Mouse (Mus musculus) left cerebral cortex, adult 2 months (tissue): ENCODE data around the gene Jak3. TPM values are rescaled to one million over a fixed set of nuclear protein-coding genes. Genes with fewer than 3 reads are reported as not detected.

Source experiments
- DNase-seq, 2 experiments: peaks; one replicate each; pipeline ENCODE4 v3.0.0; 2021 to 2022; ENCODE audit warnings: low spot score in 2 of 2, mixed read lengths in 1 of 2; ENCODE audit errors: extremely low spot score in 1 of 2
- H3K27ac ChIP-seq: fragments of 200-600 bp; 2 replicates; pipeline ENCODE4 v1.8.1; 2022
- H3K4me3 ChIP-seq: fragments of 200-600 bp; 2 replicates; pipeline ENCODE4 v1.8.1; 2022
- CTCF ChIP-seq: fragments of 200-600 bp; IDR thresholded peaks from 2 replicates; pipeline ENCODE4 v1.8.1; 2022; ENCODE audit warnings: antibody characterized with exemption, mild to moderate bottlenecking, moderate library complexity
- intact Hi-C: fragments of 180-260 bp; cut with DNase I; formaldehyde crosslinking; loops from one replicate; pipeline ENCODE4 v1.15.1; 2025
- long read RNA-seq, 2 experiments: library from polyadenylated mRNA; stranded (forward); transcript quantifications; one replicate each; pipeline ENCODE4 v2.0.0; 2021; ENCODE audit warnings: borderline mapping rate in 2 of 2
- total RNA-seq, 2 experiments: library from RNA; stranded (reverse); gene quantifications; 2 replicates each; pipeline ENCODE4 v1.2.3; 2021

Gene Jak3
- 1 to 10 TPM; 5.5 to 5.8 TPM for total RNA-seq
- long read RNA-seq, experiment 1, full-length matches to known transcripts = 9 of 20 reads
- long read RNA-seq, experiment 1, partial matches to known transcripts = 2 of 20 reads
- long read RNA-seq, experiment 1, other reads (novel, unspliced or antisense) = 9 of 20 reads
- long read RNA-seq, experiment 2, full-length matches to known transcripts = 5 of 9 reads
- long read RNA-seq, experiment 2, partial matches to known transcripts = 2 of 9 reads
- long read RNA-seq, experiment 2, other reads (novel, unspliced or antisense) = 2 of 9 reads

DNA sequence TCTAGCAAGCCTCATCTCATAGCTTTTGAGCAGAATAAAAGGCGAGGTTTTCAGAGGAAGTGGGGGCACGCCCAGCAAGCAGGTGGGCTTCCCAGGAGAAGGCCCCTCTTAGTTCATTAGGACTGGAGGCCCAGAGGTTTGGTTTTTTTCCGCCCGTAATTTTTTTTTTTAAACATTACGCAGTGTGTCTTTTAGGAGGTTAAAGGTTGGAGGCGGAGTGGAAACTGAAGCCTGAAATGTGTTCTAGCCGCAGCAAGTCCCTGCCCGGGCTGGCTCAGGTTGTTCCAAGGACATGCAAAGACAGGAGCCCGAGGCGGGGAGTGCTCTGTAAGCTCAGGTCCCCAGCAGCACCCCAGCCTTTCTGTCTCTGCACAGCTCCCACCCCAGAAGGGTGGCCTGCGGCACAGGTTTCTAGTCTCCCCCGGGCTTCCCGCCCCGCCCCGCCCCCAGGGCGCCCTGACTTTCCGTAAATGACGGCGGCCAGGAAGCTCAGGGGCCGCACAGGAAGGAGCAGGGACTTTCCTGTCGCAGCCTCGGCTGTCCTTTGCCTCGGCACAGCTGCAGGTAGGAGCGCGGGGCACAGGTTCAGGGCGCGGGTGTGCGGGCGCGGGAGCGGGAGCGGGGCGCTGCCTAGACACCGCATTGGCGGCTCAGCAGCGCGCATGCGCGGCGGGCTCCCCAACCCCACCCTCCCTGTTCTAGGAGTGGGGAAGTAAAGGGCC is at the start of gene Jak3:
Gene Jak3 (plus strand): TSS at position 277 of the 722 bp plus-strand sequence.
- no peak for TF ChIP-seq CTCF
- Histone ChIP-seq H3K4me3 (peak within 1 kb of the TSS; percentile 52), H3K27ac (peak within 1 kb of the TSS; percentile 97)
- intact Hi-C loops = loop anchor here (10.0 kb wide), 1 partner anchor 459 kb away; the partner anchor contains the start of gene Tpm4
- DNase-seq = peak; percentile 65

DNA sequence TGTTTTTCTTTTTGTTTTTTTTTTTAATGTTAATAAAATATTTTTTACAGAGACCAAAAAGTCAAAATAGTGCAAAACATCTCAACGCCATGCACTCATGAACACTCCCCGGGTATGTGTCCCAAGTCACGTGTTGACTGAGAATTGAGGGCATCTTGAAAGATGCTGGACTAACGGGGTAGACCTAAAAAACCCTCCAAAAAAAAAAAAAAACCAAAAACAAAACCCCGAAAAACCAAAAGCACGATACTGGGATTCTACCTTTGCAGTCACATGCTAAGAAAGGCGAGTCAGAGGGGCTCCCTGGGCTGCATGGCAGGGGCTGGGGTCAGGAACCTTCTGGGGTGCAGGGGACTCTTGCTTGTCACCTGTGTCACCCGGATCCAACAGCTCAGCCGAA is 49.3 kb upstream of the Jak3 start:
- Histone ChIP-seq H3K4me3 (no peak overlapping the region), H3K27ac (no peak overlapping the region; the same call in 1 of the 2 replicates)
- no peak for DNase-seq
- intact Hi-C loops = no loop called here
- no peak for TF ChIP-seq CTCF

DNA sequence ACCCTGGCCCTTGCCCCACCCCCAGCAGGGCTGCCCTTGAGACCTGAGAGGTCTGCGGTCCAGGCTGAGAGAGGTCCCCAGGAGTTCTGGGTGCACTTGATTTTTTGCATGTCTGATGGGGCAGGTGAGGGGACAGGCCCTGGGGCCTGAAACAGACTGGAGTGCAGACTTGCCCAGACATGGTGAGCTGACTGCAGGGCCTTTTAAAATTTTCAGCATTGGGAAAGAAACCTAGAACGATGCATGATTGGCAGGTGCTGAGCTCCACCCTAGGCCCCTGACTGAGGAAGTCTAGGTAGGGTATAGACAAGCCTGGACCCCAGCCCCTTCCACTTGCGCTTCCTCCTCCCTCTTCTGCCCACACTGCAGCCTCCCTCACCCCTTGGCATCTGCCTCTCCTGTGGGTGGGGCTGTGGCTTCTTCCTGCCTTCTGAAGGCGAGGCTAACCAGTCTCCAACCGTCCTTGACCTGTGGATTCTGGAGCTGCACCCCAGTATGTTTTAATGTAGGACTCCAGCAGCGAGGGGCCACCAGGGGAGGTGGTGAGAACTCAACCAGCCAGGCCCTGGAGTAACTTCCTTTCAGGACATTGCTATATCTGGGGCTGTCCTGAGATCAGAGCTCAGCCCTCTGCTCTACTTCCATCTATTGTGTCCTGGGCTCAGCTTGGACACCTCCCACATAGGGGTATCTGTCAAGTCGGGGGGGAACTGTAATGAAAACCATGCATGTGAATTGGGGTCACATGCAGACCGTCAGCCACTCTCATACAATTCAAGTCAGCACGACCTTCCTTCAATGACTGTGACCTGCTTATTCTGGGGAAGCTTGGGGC is 48.6 kb upstream of the Jak3 start:
- intact Hi-C loops = no loop called here
- TF ChIP-seq CTCF = no peak; the same call in none of the 2 replicates
- DNase-seq = no peak
- H3K4me3 ChIP-seq = no peak overlapping the region
- peak overlapping the region; percentile 30; the same call in 1 of the 2 replicates for H3K27ac ChIP-seq

DNA sequence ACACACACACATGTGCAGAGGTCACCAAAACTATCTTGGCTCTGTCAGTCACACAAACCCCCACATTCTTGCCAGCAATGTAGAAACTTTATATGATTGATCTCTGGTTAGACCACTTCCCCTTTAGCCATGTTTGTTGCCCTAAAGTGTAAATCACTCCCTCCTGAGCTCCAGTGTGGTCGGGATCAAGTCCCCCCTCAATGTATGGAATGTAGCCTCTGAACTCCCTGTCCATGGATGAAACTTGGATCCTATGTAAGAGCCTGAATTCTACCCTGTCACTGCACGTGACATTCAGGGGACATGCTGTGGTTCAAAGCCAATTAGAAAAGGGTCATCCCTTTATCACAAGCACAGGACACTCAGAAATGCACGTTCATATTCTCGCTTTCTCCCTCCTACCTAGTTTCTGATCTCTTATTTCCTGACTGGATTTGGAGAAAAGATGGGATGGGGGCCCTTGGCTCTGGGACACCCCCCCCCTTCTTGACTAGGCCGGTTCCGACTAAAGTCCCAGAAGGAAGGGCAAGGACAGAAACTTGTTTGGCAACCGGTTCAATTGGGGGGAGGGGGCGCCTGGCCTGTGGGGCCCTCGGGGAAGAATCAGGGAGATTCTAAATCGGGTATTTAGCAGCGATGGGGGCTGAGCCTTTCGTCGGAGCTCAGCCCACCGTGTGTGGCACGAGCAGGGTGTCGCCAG is 47.5 kb upstream of the Jak3 start:
- no peak for DNase-seq
- H3K27ac ChIP-seq = peak overlapping the region; percentile 79
- TF ChIP-seq CTCF = no peak
- intact Hi-C loops = loop anchor here (1.0 kb wide), 1 partner anchor 17 kb away; no protein-coding TSS in a partner anchor
- peak overlapping the region; percentile 38 for H3K4me3 ChIP-seq

DNA sequence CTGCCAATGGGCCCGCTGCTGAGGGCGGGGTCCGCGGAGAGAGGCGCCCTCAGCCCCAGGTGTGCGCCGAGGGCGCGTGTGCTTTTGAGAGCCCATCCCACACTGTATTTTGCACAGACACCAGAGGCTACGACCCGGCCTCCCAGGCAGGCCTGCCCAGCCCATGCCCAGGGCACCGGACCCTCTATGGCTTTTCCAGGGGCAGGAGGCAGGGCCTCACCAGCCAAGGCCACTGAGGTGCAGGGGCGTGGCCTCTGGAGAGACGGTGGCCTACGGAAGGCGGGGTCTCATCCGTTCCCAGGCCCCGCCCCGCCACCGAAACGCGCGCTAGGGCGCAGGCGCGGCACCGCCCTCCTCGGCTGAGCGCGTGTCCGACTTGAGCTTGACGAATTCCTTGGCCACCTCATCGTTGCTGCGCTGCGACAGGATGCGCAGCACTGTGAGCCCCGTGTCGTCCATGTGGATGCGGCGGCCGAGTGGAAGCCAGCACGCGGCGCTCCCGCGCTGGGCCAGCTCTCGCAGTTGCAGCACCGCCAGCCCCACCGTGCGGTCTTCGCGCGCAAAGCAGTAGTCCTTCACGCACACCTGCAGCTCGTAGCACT is 46.9 kb upstream of the Jak3 start:
- Histone ChIP-seq H3K4me3 (peak overlapping the region; percentile 38), H3K27ac (peak overlapping the region; percentile 79)
- DNase-seq = peak; percentile 89 to 90
- peak; percentile 45 for TF ChIP-seq CTCF
- intact Hi-C loops = loop anchor here (1.0 kb wide), 1 partner anchor 18 kb away; no protein-coding TSS in a partner anchor

DNA sequence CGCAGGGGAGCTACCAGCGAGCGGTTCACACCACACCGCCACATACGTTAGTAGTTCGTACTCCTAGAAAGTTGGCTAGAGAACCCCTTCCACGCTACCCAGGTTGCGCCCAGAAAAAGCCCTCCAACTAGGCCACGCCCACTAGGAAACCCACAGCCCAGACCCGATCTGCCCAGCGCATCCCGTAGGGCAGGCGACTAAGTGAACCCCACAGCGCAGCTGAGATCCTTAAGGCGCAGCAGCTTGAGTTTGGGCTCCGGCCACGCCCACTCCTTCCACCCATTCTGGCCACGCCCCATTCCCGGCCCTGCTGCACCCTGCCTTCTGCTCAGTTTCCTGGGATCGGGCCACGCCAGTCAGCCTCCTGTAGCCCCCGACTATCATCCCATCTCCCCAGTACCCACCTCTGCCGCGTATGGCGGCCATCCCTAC is 46.3 kb upstream of the Jak3 start:
- intact Hi-C loops = loop anchor here (1.0 kb wide), 1 partner anchor 18 kb away; no protein-coding TSS in a partner anchor
- H3K27ac ChIP-seq = no peak overlapping the region

DNA sequence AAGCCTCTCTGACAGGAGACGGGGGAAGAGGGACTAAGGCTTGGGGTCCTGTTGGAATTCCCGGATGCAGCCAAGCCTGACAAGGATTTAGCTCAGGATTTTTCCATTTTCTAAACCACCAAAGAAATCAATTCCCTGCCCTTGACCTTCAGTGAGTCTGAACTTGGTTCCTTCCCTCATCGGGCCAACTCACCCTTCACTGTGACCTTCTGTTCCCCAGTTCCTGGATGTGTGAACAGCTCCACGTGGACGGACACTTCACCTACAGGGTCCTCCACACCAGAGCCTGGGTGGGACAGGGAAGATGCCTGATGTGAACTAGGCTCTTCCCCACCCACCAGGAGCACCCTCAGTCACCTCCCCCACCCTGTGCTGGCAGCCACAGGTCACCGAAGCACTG is 45.3 kb upstream of the Jak3 start:
- intact Hi-C loops = no loop called here
- TF ChIP-seq CTCF = no peak
- Histone ChIP-seq H3K4me3 (no peak overlapping the region), H3K27ac (no peak overlapping the region)
- DNase-seq = no peak

More for the DNA sequence above, 46.3 kb upstream of the Jak3 start:
- TF ChIP-seq CTCF = no peak
- H3K4me3 ChIP-seq = peak overlapping the region; percentile 38
- DNase-seq = no peak

DNA sequence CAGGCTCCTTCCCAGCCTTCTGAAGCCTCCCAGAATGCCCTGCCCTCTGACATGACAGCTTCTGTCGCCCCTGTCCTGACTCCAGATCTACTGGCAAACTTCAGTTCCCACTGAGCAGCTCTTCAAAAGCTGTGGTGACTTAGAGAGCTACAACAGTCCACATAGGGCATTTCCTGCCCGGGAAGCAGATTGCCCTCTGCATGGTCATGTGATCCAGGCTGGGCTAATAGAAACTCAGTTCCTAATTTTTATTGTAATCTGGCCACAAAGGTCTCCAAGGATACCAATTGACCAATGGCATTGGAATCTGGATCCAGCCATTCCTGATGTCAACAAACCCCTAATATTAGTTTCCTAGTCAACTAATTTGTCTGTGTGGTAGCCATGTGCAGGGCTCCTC is 44.2 kb upstream of the Jak3 start:
- Histone ChIP-seq H3K4me3 (no peak overlapping the region), H3K27ac (no peak overlapping the region)
- TF ChIP-seq CTCF = no peak
- intact Hi-C loops = no loop called here
- DNase-seq = no peak

DNA sequence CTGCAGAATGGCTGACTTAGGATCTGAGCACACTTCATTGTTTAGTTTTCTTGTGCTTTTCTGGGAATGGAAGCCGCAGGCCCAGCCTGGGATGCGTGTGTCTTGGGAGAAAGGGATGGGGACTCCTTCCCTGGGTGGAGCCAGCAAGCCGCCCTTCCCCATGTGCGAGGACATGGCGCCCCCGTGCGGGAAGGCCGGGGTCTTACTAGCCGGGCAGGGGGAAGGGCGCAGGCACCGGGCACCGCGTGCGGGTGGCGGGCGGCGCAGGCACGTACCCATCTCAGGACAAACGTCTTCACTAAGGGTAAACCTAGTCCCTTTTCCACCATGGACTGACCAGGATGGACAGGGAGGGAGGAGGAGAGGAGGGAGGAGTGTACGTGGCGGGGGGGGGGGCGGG is 42.9 kb upstream of the Jak3 start:
- H3K4me3 ChIP-seq = no peak overlapping the region
- intact Hi-C loops = no loop called here
- H3K27ac ChIP-seq = no peak overlapping the region
- DNase-seq = no peak
- TF ChIP-seq CTCF = peak; percentile 38

DNA sequence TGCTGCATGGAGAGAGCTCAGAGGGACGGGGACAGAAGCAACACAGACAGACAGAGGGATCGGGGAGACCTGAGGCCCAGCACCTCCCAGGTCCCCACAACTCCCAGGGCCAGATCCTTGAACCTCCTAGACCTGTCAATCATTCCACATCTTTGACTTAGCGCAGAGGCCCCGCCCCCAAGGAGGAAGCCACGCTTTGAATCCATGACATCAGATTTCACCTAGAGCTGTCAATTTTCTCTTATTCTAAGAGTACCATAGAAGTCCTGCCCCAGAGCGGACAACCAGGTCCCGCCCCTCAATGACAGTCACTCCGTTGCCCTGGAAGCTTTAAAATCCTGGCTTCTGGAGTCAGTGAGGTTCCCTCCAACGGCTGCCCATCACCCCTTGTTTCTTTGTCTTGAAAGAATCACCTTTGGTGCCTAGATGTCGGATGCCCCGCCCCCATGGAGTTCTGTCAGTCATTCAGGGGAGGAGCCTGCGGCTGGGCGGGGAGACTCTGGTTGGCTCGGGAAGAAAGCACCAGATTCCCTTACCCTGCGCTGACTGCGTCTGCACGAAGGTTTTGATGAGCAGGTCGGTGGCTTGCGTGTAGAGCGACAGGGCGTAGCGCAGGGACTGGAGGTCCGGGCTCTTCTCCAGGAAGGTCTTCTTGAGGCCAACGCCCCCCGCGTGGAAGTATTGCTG is 42.0 kb upstream of the Jak3 start:
- no peak for TF ChIP-seq CTCF
- no peak overlapping the region for H3K4me3 ChIP-seq
- intact Hi-C loops = no loop called here
- no peak for DNase-seq
- no peak overlapping the region for H3K27ac ChIP-seq
